Mouse (Mus musculus) cerebellum, adult 9-11 months (tissue): ENCODE results near the gene Sema4g.

Experiments
- DNase-seq: peaks from one replicate; pipeline ENCODE4 v3.0.0; 2022

The Sema4g gene

GRCm38 (mm10) chr19:45005444-45005843, 16.5 kb downstream of the Sema4g start, which contains the start of gene Twnk:
TSS of gene Twnk (plus strand) at chr19:45005663.
- DNase-seq: no peak

- peak; percentile 96 for DNase-seq
These were observed 17.2 kb downstream of the Sema4g start, which contains the start of gene Mrpl43 for GRCm38 (mm10) chr19:45005957-45006712. TSS of gene Mrpl43 (minus strand) at chr19:45006442.

- DNase-seq: no peak
These were observed 18.1 kb downstream of the Sema4g start for GRCm38 (mm10) chr19:45007021-45007420.

GRCm38 (mm10) chr19:45007425-45008191, 18.7 kb downstream of the Sema4g start:
- DNase-seq: peak; percentile 69

GRCm38 (mm10) chr19:45010646-45011045, 21.7 kb downstream of the Sema4g start:
- no peak for DNase-seq

GRCm38 (mm10) chr19:45012219-45012618, 23.3 kb downstream of the Sema4g start:
- DNase-seq: no peak

GRCm38 (mm10) chr19:45012636-45013035, 23.7 kb downstream of the Sema4g start:
- DNase-seq: no peak

- DNase-seq: no peak
These were observed 24.8 kb downstream of the Sema4g start for GRCm38 (mm10) chr19:45013581-45014225.

GRCm38 (mm10) chr19:45014335-45014971, 25.6 kb downstream of the Sema4g start, which contains the start of gene Lzts2:
TSS of gene Lzts2 (plus strand) at chr19:45014414.
- peak; percentile 59 for DNase-seq

GRCm38 (mm10) chr19:45014981-45015402, 26.1 kb downstream of the Sema4g start:
- peak; percentile 84 for DNase-seq

GRCm38 (mm10) chr19:45015518-45016281, 26.8 kb downstream of the Sema4g start:
- peak; percentile 84 for DNase-seq

GRCm38 (mm10) chr19:45016341-45017215, 27.7 kb downstream of the Sema4g start:
- DNase-seq: peak; percentile 89

- peak; percentile 92 for DNase-seq
These were observed 28.4 kb downstream of the Sema4g start for GRCm38 (mm10) chr19:45017216-45017771.

- peak; percentile 89 for DNase-seq
These were observed 29.0 kb downstream of the Sema4g start for GRCm38 (mm10) chr19:45017909-45018308.

GRCm38 (mm10) chr19:45018351-45018831, 29.5 kb downstream of the Sema4g start:
- peak; percentile 79 for DNase-seq

GRCm38 (mm10) chr19:45020348-45020747, 31.4 kb downstream of the Sema4g start:
- DNase-seq: no peak

- peak; percentile 40 for DNase-seq
These were observed 32.5 kb downstream of the Sema4g start for GRCm38 (mm10) chr19:45021362-45021761.

- no peak for DNase-seq
These were observed 35.1 kb downstream of the Sema4g start for GRCm38 (mm10) chr19:45023993-45024392.

- peak; percentile 37 for DNase-seq
These were observed 35.9 kb downstream of the Sema4g start for GRCm38 (mm10) chr19:45024775-45025174.

- DNase-seq: peak; percentile 43
These were observed 37.2 kb downstream of the Sema4g start for GRCm38 (mm10) chr19:45025937-45026568.
